Mouse (Mus musculus): ENCODE measurements around the gene Olfr643. TPM values are rescaled to one million over a fixed set of nuclear protein-coding genes. Genes with fewer than 3 reads are reported as not detected.
"Not testable (repeated sequence)": the region's sequence is repeated elsewhere in the genome, so short reads cannot be mapped to it uniquely, and the experiment has no call there.

Gene Olfr643
- polyA plus RNA-seq, 1 experiment from 2014 or later: not detected

DNA sequence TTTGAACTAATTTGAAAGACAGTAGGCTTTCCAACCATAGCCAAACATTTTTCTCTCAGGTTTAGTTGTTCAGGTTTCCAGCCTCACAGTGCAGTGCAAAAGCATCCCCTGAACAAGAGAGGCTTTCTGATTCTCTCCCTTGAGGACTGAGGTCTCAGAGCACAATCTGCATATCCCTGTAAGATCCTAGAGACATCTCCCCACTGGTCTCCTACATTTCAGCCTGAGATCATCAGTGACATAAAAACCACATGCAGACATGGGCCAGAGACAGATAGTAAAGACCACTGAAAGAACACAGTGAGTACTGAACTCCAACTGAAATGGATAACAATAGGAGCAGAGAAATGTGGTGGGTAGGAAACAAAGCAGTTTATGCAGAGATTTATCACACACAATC is 138.8 kb downstream of the Olfr643 start, which contains the start of gene Olfr638:
Gene Olfr638 (plus strand): TSS at position 301 of the 400 bp plus-strand sequence.
- Histone ChIP-seq H3K27ac (no peak within 1 kb of the TSS), H3K9me3 (no peaks in the 10 kb centered on the region), H3K9ac (no peak within 1 kb of the TSS), H3K4me1 (no peaks in the 10 kb centered on the region), H3K27me3 (no peaks in the 10 kb centered on the region), H3K36me3 (replicated peaks) (no peaks in the 10 kb centered on the region), H3K4me2 (no peak within 1 kb of the TSS), H3K4me3 (replicated peaks) (no peak within 1 kb of the TSS)
- no peak for ATAC-seq (ENCODE audit: low FRiP score)

DNA sequence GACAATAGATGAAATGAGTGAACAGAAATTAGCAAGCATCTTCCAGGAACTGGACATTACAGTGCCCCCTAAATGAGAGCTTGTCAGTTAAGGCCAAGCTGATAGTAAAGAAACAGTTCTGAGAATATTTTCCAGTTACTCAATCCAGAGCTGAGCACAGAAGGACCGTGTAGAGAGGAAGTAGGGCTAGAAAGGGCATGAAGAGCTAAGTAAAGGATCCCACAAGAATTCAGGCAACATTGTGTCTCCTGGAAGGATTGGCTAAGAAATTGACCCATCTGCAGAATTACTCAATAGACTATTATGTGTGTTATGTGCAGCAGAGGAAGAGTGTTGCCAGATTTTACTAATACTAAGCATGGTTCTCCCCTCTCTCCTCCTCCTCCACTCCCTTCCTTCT is 165.4 kb downstream of the Olfr643 start:
- no peak for ATAC-seq (ENCODE audit: low FRiP score)
- no peaks in the 10 kb centered on the region for H3K4me1 ChIP-seq
- H3K36me3 ChIP-seq (replicated peaks): no peaks in the 10 kb centered on the region
- H3K9me3 ChIP-seq: no peaks in the 10 kb centered on the region
- 56% methylated on average over 1 of the region's 1 CpGs for WGBS
- H3K27me3 ChIP-seq: no peaks in the 10 kb centered on the region
- no peak overlapping the region for H3K9ac ChIP-seq
- no peak overlapping the region for H3K27ac ChIP-seq
- no peak overlapping the region for H3K4me2 ChIP-seq
- no peak overlapping the region for H3K4me3 ChIP-seq (replicated peaks)

DNA sequence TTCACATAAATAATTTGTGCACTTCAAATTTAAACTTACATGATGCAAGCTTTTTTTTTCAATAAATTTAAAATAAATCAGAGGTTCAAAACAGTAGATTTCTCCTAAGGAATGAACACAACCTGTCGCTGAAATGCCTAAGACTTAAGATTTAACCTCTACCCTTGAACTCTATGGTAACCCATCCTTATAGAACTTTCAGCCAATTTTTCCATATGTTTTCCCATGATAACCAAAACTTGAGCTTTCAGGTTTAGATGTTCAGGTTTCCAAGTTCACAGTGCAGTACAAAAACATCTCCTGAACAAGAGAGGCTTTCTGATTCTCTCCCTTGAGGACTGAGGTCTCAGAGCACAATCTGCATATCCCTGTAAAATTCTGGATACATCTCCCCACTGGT is 166.4 kb downstream of the Olfr643 start, which contains the start of gene Olfr635:
Gene Olfr635 (plus strand): TSS at position 301 of the 400 bp plus-strand sequence.
- Histone ChIP-seq H3K27ac (no peak within 1 kb of the TSS), H3K4me3 (replicated peaks) (no peak within 1 kb of the TSS), H3K36me3 (replicated peaks) (no peaks in the 10 kb centered on the region), H3K9me3 (no peaks in the 10 kb centered on the region), H3K4me2 (no peak within 1 kb of the TSS), H3K9ac (no peak within 1 kb of the TSS), H3K4me1 (no peaks in the 10 kb centered on the region), H3K27me3 (no peaks in the 10 kb centered on the region)
- ATAC-seq (ENCODE audit: low FRiP score): no peak
- WGBS: 86% methylated on average over 1 of the region's 1 CpGs

DNA sequence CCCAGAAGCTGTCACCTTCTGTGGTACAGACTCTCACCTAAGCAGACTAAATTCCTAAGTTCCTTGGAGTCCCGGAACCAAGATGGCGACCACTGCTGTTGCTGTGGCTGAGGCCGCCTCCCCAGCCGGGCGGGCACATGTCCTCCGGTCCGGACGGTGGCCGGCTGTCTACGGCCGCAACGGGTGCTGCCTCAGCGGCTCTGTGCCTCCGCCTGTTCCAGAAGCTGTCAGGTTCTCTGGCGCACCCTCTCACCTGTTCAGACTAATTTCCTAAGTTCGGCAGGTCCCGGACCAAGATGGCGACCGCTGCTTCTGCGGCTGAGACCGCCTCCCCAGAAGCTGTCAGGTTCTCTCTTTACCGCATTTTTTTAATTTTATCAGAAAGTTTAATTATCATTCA is 170.3 kb downstream of the Olfr643 start:
- WGBS: 96% methylated on average over 22 of the region's 22 CpGs

More for the DNA sequence above, 170.3 kb downstream of the Olfr643 start:
- not testable (repeated sequence) for H3K4me3 ChIP-seq (replicated peaks); H3K9ac ChIP-seq; H3K27ac ChIP-seq; H3K27me3 ChIP-seq; H3K4me1 ChIP-seq; H3K36me3 ChIP-seq (replicated peaks); ATAC-seq (ENCODE audit: low FRiP score); H3K4me2 ChIP-seq; H3K9me3 ChIP-seq

Other genes with a start within 250 kb of the Olfr643 start
- gene Olfr64, start 242.9 kb downstream of the Olfr643 start, polyA plus RNA-seq (2016; fragmentation: Nextera tagmentation; extraction: Ambion mirVana): not detected in 2 replicates
- gene Olfr65, start 233.9 kb downstream of the Olfr643 start, polyA plus RNA-seq (2016; fragmentation: Nextera tagmentation; extraction: Ambion mirVana): not detected in 2 replicates
- not detected in 2 replicates for gene Olfr631, start 208.6 kb downstream of the Olfr643 start, polyA plus RNA-seq (2016; fragmentation: Nextera tagmentation; extraction: Ambion mirVana)
- gene Olfr632, start 203.1 kb downstream of the Olfr643 start, polyA plus RNA-seq (2016; fragmentation: Nextera tagmentation; extraction: Ambion mirVana): not detected in 2 replicates
- not detected in 2 replicates for gene Olfr633, start 193.0 kb downstream of the Olfr643 start, polyA plus RNA-seq (2016; fragmentation: Nextera tagmentation; extraction: Ambion mirVana)
- not detected in 2 replicates for gene Olfr635, start 166.3 kb downstream of the Olfr643 start, polyA plus RNA-seq (2016; fragmentation: Nextera tagmentation; extraction: Ambion mirVana)
- not detected in 2 replicates for gene Olfr638, start 138.7 kb downstream of the Olfr643 start, polyA plus RNA-seq (2016; fragmentation: Nextera tagmentation; extraction: Ambion mirVana)
- 0.04 TPM in 1 of 2 replicates, not detected in the other for gene Olfr639, start 120.1 kb downstream of the Olfr643 start, polyA plus RNA-seq (2016; fragmentation: Nextera tagmentation; extraction: Ambion mirVana)
- gene Olfr640, start 111.8 kb downstream of the Olfr643 start, polyA plus RNA-seq (2016; fragmentation: Nextera tagmentation; extraction: Ambion mirVana): not detected in 2 replicates
- gene Olfr641, start 102.0 kb downstream of the Olfr643 start, polyA plus RNA-seq (2016; fragmentation: Nextera tagmentation; extraction: Ambion mirVana): not detected in 2 replicates
- gene Olfr642, start 84.7 kb downstream of the Olfr643 start, polyA plus RNA-seq (2016; fragmentation: Nextera tagmentation; extraction: Ambion mirVana): not detected in 2 replicates
- gene 4930516K23Rik, start 76.0 kb downstream of the Olfr643 start, polyA plus RNA-seq (2016; fragmentation: Nextera tagmentation; extraction: Ambion mirVana): not detected in 2 replicates
- gene Olfr644, start 65.5 kb downstream of the Olfr643 start, polyA plus RNA-seq (2016; fragmentation: Nextera tagmentation; extraction: Ambion mirVana): not detected in 2 replicates
- gene Olfr645, start 51.9 kb downstream of the Olfr643 start, polyA plus RNA-seq (2016; fragmentation: Nextera tagmentation; extraction: Ambion mirVana): not detected in 2 replicates
- not detected in 2 replicates for gene Olfr646, start 32.5 kb downstream of the Olfr643 start, polyA plus RNA-seq (2016; fragmentation: Nextera tagmentation; extraction: Ambion mirVana)
- not detected in 2 replicates for gene Ubqln5, start 7.6 kb downstream of the Olfr643 start, polyA plus RNA-seq (2016; fragmentation: Nextera tagmentation; extraction: Ambion mirVana)
- not detected in 2 replicates for gene Ubqln3, start 5.9 kb upstream of the Olfr643 start, polyA plus RNA-seq (2016; fragmentation: Nextera tagmentation; extraction: Ambion mirVana)
- not detected in 2 replicates for gene Ubqlnl, start 13.2 kb upstream of the Olfr643 start, polyA plus RNA-seq (2016; fragmentation: Nextera tagmentation; extraction: Ambion mirVana)
- gene Olfm5, start 27.4 kb upstream of the Olfr643 start, polyA plus RNA-seq (2016; fragmentation: Nextera tagmentation; extraction: Ambion mirVana): not detected in 2 replicates
- gene Olfr648, start 46.0 kb upstream of the Olfr643 start, polyA plus RNA-seq (2016; fragmentation: Nextera tagmentation; extraction: Ambion mirVana): 0.41 and 0.51 TPM in 2 replicates
- not detected in 2 replicates for gene Olfr649, start 58.6 kb upstream of the Olfr643 start, polyA plus RNA-seq (2016; fragmentation: Nextera tagmentation; extraction: Ambion mirVana)
- gene Trim6, start 81.4 kb upstream of the Olfr643 start, polyA plus RNA-seq (2016; fragmentation: Nextera tagmentation; extraction: Ambion mirVana): 0.62 and 1.1 TPM in 2 replicates
- gene Trim34a, start 107.1 kb upstream of the Olfr643 start, polyA plus RNA-seq (2016; fragmentation: Nextera tagmentation; extraction: Ambion mirVana): 0.53 and 1.1 TPM in 2 replicates
- gene Trim5, start 150.7 kb upstream of the Olfr643 start, polyA plus RNA-seq (2016; fragmentation: Nextera tagmentation; extraction: Ambion mirVana): 0.05 TPM in 1 of 2 replicates, not detected in the other
- gene Trim12a, start 178.1 kb upstream of the Olfr643 start, polyA plus RNA-seq (2016; fragmentation: Nextera tagmentation; extraction: Ambion mirVana): 1.4 and 1.9 TPM in 2 replicates
- not detected in 2 replicates for gene Trim34b, start 192.1 kb upstream of the Olfr643 start, polyA plus RNA-seq (2016; fragmentation: Nextera tagmentation; extraction: Ambion mirVana)
- gene Trim12c, start 216.0 kb upstream of the Olfr643 start, polyA plus RNA-seq (2016; fragmentation: Nextera tagmentation; extraction: Ambion mirVana): 0.55 and 0.83 TPM in 2 replicates
- gene Trim30b, start 232.5 kb upstream of the Olfr643 start, polyA plus RNA-seq (2016; fragmentation: Nextera tagmentation; extraction: Ambion mirVana): not detected in 2 replicates

All from forebrain, embryonic 12.5 days (tissue).